Mouse (Mus musculus) heart, postnatal 0 days (tissue): ENCODE results near the gene Dll3.

ENCODE experiments used
- CTCF ChIP-seq: IDR thresholded peaks from 2 replicates; pipeline ENCODE4 v1.5.1; 2016; ENCODE audit warnings: antibody characterized with exemption, control low read depth, low read depth
- EP300 ChIP-seq: IDR thresholded peaks from 2 replicates; pipeline ENCODE4 v1.6.1; 2016; ENCODE audit warnings: antibody characterized with exemption, low read depth

- TF ChIP-seq EP300 (no peak), CTCF (no peak)
Observed at GRCm38 (mm10) chr7:28248957-28249356, 53.1 kb downstream of the Dll3 start.
